Mouse (Mus musculus) lung, embryonic 16.5 days (tissue): Measurements from ENCODE around the gene Gpatch8. TPM values are rescaled to one million over a fixed set of nuclear protein-coding genes. Genes with fewer than 3 reads are reported as not detected.

Source experiments
- ATAC-seq: fragments of 200-750 bp; cut with Nextera tagmentation; 2 replicates; pipeline ENCODE4 v1.8.0; 2017; ENCODE audit warnings: low read depth, mild to moderate bottlenecking, moderate library complexity
- H3K27ac ChIP-seq: fragments of 300-500 bp; sonication (generic); 2 replicates; pipeline ENCODE4 v1.5.1; 2014; ENCODE audit warnings: mild to moderate bottlenecking, control low read depth, low read length
- H3K27me3 ChIP-seq: fragments of 300-500 bp; sonication (generic); 2 replicates; pipeline ENCODE4 v1.6.1; 2014; ENCODE audit warnings: low read depth, low read length, mixed read lengths; ENCODE audit not compliant: control insufficient read depth, insufficient read depth
- H3K36me3 ChIP-seq: fragments of 300-500 bp; sonication (generic); 2 replicates; pipeline ENCODE4 v1.6.1; 2014; ENCODE audit warnings: low read length; ENCODE audit not compliant: control insufficient read depth, insufficient read depth
- H3K4me1 ChIP-seq: fragments of 300-500 bp; sonication (generic); replicated peaks from 2 replicates; pipeline ENCODE4 v1.6.1; 2014; ENCODE audit warnings: low read length, mixed read lengths; ENCODE audit not compliant: control insufficient read depth, insufficient read depth
- H3K4me2 ChIP-seq: fragments of 300-500 bp; sonication (generic); 2 replicates; pipeline ENCODE4 v1.6.1; 2014; ENCODE audit warnings: low read depth, low read length, control low read depth
- H3K4me3 ChIP-seq: fragments of 300-500 bp; sonication (generic); 2 replicates; pipeline ENCODE4 v1.5.1; 2014; ENCODE audit warnings: mild to moderate bottlenecking, low read length, control low read depth
- H3K9ac ChIP-seq: fragments of 300-500 bp; sonication (generic); 2 replicates; pipeline ENCODE4 v1.6.1; 2014; ENCODE audit warnings: low read length, control low read depth
- H3K9me3 ChIP-seq: fragments of 300-500 bp; sonication (generic); 2 replicates; pipeline ENCODE4 v1.6.1; 2016; ENCODE audit warnings: low read length; ENCODE audit not compliant: control insufficient read depth
- WGBS: fragments of 180-500 bp; shearing (Covaris S2); extraction: QIAGEN DNeasy Blood & Tissue Kit; methylation state at CpG from one replicate; pipeline ENCODE4 v1.1.7; 2014; 5-methylcytosine and 5-hydroxymethylcytosine counted together
- polyA plus RNA-seq: library from polyadenylated mRNA; unstranded; fragments of >200 nt; fragmentation: Nextera tagmentation; extraction: Ambion mirVana; gene quantifications from 2 replicates; pipeline ENCODE4 v1.2.1, GENCODE M21; 2015

Gpatch8 gene
- polyA plus RNA-seq, 1 experiment from 2014 or later: 47.1 TPM

GRCm38 (mm10) chr11:102443740-102444139 lies 112.5 kb downstream of the Gpatch8 start:
- no peak overlapping the region for H3K27ac ChIP-seq
- no peaks in the 10 kb centered on the region for H3K27me3 ChIP-seq
- no peak for ATAC-seq
- H3K9ac ChIP-seq: no peak overlapping the region
- no peak overlapping the region for H3K4me3 ChIP-seq
- H3K4me2 ChIP-seq: no peak overlapping the region
- H3K4me1 ChIP-seq: peaks cover 39% of the 10 kb centered on the region
- H3K9me3 ChIP-seq: no peaks in the 10 kb centered on the region
- WGBS: 69% methylated on average over 12 of the region's 12 CpGs
- H3K36me3 ChIP-seq: peaks cover 28% of the 10 kb centered on the region

DNA sequence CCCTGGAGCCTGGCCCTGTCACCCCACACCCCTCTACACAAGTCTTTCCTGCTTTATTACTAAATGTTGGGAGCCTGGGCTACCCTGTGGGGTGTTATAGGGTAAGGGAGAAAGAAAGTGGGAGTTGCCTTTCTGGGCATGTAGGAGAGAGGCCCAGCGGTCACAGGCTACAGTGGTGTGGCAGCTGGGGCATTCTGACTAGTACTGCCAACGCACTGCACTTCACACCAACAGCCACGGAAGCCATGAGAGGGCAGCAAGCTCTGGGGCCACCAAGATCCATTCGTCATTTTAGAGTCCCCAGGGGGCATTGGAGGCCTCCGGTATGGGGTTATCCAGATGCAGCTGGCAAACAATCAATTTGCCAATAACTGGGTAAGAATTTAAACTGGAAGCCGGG lies 114.1 kb downstream of the Gpatch8 start:
- no peak for ATAC-seq
- 83% methylated on average over 6 of the region's 6 CpGs for WGBS
- Histone ChIP-seq H3K27ac (no peak overlapping the region), H3K4me1 (peaks cover 42% of the 10 kb centered on the region), H3K4me2 (no peak overlapping the region), H3K9me3 (no peaks in the 10 kb centered on the region), H3K36me3 (peaks cover 28% of the 10 kb centered on the region), H3K9ac (no peak overlapping the region), H3K27me3 (no peaks in the 10 kb centered on the region), H3K4me3 (no peak overlapping the region)

GRCm38 (mm10) chr11:102441434-102441833 lies 114.8 kb downstream of the Gpatch8 start:
- H3K9me3 ChIP-seq: no peaks in the 10 kb centered on the region
- 75% methylated on average over 3 of the region's 3 CpGs for WGBS
- H3K4me2 ChIP-seq: no peak overlapping the region
- ATAC-seq: no peak
- H3K9ac ChIP-seq: no peak overlapping the region
- peaks cover 28% of the 10 kb centered on the region for H3K36me3 ChIP-seq
- no peaks in the 10 kb centered on the region for H3K27me3 ChIP-seq
- peaks cover 41% of the 10 kb centered on the region for H3K4me1 ChIP-seq
- no peak overlapping the region for H3K4me3 ChIP-seq
- H3K27ac ChIP-seq: no peak overlapping the region

GRCm38 (mm10) chr11:102440255-102440654 lies 115.9 kb downstream of the Gpatch8 start:
- H3K36me3 ChIP-seq: peaks cover 39% of the 10 kb centered on the region
- no peaks in the 10 kb centered on the region for H3K9me3 ChIP-seq
- H3K27me3 ChIP-seq: no peaks in the 10 kb centered on the region
- H3K4me1 ChIP-seq: peaks cover 31% of the 10 kb centered on the region
- no peak overlapping the region for H3K4me2 ChIP-seq
- H3K27ac ChIP-seq: no peak overlapping the region
- ATAC-seq: no peak
- H3K4me3 ChIP-seq: no peak overlapping the region
- H3K9ac ChIP-seq: no peak overlapping the region
- WGBS: 92% methylated on average over 8 of the region's 8 CpGs

DNA sequence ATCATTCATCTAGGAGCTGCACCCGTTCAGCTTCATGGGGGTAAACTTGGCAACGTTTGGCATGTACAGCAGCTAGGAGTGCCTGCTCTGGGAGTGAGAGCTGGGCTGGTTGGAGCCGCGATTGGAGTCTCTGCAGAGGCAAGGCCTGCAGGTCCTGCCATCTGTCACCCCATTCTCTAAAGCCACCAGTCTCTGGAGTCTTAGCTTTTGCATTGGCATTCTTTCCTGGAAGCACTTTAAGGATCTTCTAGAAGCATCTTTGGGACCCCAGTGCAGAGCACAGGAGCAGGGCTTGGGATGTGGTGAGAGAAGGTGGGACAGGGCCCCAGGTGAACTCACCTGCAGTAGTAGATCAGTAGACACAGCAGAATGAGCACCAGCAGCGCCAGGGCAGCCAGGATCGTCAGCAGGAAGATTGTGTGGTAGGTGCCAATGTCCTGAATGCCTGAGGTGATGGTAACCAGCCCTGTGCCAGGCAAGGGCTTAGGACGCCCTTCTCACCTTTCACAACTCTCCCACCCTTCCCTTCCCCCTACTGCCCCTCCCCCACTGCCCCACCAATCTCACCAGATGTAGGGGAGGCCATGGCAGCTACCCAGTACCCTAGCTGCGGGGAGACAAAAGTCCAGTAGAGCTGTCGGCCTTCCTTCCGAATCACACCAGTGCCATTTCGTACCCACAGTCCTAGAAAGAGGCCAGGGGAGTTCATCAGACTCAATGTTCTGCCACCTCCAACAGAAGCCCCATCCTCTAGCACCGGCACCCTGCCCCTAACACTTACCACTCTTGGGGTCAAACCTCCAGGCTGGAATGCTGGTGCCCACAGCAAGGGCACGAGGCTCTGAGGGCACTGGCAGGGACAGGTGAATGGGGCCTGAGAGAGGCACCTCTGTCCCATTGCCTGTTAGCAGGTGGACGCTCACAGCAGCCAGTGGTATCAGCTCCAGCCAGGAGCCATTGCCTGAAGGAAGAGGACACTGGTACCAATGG lies 116.8 kb downstream of the Gpatch8 start:
- Histone ChIP-seq H3K4me2 (no peak overlapping the region), H3K27me3 (no peaks in the 10 kb centered on the region), H3K36me3 (peaks cover 41% of the 10 kb centered on the region), H3K4me3 (no peak overlapping the region), H3K9me3 (no peaks in the 10 kb centered on the region), H3K4me1 (peaks cover 23% of the 10 kb centered on the region), H3K27ac (no peak overlapping the region), H3K9ac (no peak overlapping the region)
- 77% methylated on average over 14 of the region's 14 CpGs for WGBS
- no peak for ATAC-seq

- peak; percentile 50 for ATAC-seq
Observed at GRCm38 (mm10) chr11:102438212-102439092, 117.7 kb downstream of the Gpatch8 start.

GRCm38 (mm10) chr11:102437120-102438061 lies 118.8 kb downstream of the Gpatch8 start:
- peak; percentile 61 for ATAC-seq
- H3K27me3 ChIP-seq: no peaks in the 10 kb centered on the region

More at GRCm38 (mm10) chr11:102438212-102439092, 117.7 kb downstream of the Gpatch8 start:
- Histone ChIP-seq H3K36me3 (peaks cover 41% of the 10 kb centered on the region), H3K4me3 (peak overlapping the region; percentile 49), H3K27me3 (no peaks in the 10 kb centered on the region), H3K9me3 (no peaks in the 10 kb centered on the region), H3K27ac (no peak overlapping the region), H3K4me1 (peaks cover 17% of the 10 kb centered on the region), H3K9ac (peak overlapping the region; percentile 58), H3K4me2 (peak overlapping the region; percentile 94)
- WGBS: 15% methylated on average over 76 of the region's 77 CpGs

GRCm38 (mm10) chr11:102436471-102436790 lies 119.8 kb downstream of the Gpatch8 start:
- 74% methylated on average over 10 of the region's 10 CpGs for WGBS
- H3K36me3 ChIP-seq: peaks cover 29% of the 10 kb centered on the region
- H3K27me3 ChIP-seq: no peaks in the 10 kb centered on the region

More at GRCm38 (mm10) chr11:102437120-102438061, 118.8 kb downstream of the Gpatch8 start:
- H3K9me3 ChIP-seq: no peaks in the 10 kb centered on the region
- peaks cover 35% of the 10 kb centered on the region for H3K36me3 ChIP-seq
- WGBS: 10% methylated on average over 86 of the region's 87 CpGs
- peak overlapping the region; percentile 94 for H3K4me2 ChIP-seq
- H3K4me1 ChIP-seq: peaks cover 17% of the 10 kb centered on the region
- peak overlapping the region; percentile 49 for H3K4me3 ChIP-seq
- H3K27ac ChIP-seq: peak overlapping the region; percentile 7; the same call in 1 of the 2 replicates
- H3K9ac ChIP-seq: peak overlapping the region; percentile 58

More at GRCm38 (mm10) chr11:102436471-102436790, 119.8 kb downstream of the Gpatch8 start:
- Histone ChIP-seq H3K9me3 (no peaks in the 10 kb centered on the region), H3K4me3 (no peak overlapping the region), H3K9ac (no peak overlapping the region), H3K4me1 (peaks cover 24% of the 10 kb centered on the region), H3K27ac (no peak overlapping the region), H3K4me2 (no peak overlapping the region)
- no peak for ATAC-seq
